Mouse (Mus musculus) liver, adult 2 months (tissue): ENCODE data around the gene Rubcnl. TPM values are rescaled to one million over a fixed set of nuclear protein-coding genes. Genes with fewer than 3 reads are reported as not detected.

Source experiments
- DNase-seq: peaks from one replicate; pipeline ENCODE4 v3.0.0-alpha.2; 2011; ENCODE audit warnings: low read depth, low spot score; ENCODE audit errors: extremely low read depth
- H3K27ac ChIP-seq: fragments of 200-500 bp; replicated peaks from 2 replicates; pipeline ENCODE4 v1.5.1; 2012; ENCODE audit warnings: low read depth, mild to moderate bottlenecking, control low read depth, inconsistent platforms, low read length; ENCODE audit not compliant: insufficient read depth
- H3K27me3 ChIP-seq: fragments of 200-500 bp; 2 replicates; pipeline ENCODE4 v1.6.1; 2012; ENCODE audit warnings: mild to moderate bottlenecking, moderate library complexity, low read length, inconsistent platforms; ENCODE audit not compliant: control insufficient read depth, insufficient read depth
- H3K36me3 ChIP-seq: fragments of 200-500 bp; 2 replicates; pipeline ENCODE4 v1.6.1; 2012; ENCODE audit warnings: low read length, inconsistent platforms; ENCODE audit not compliant: control insufficient read depth, insufficient read depth
- H3K4me1 ChIP-seq: fragments of 200-500 bp; 2 replicates; pipeline ENCODE4 v1.6.1; 2011; ENCODE audit warnings: low read length; ENCODE audit not compliant: control insufficient read depth, insufficient read depth
- H3K4me3 ChIP-seq: fragments of 200-500 bp; 2 replicates; pipeline ENCODE4 v1.5.1; 2011; ENCODE audit warnings: low read depth, mild to moderate bottlenecking, control low read depth, low read length, moderate library complexity; ENCODE audit not compliant: insufficient read depth
- H3K79me2 ChIP-seq: fragments of 200-500 bp; 2 replicates; pipeline ENCODE4 v1.6.1; 2012; ENCODE audit warnings: inconsistent platforms, mild to moderate bottlenecking, low read length, moderate library complexity; ENCODE audit not compliant: control insufficient read depth, insufficient read depth
- H3K9ac ChIP-seq: fragments of 200-500 bp; 2 replicates; pipeline ENCODE4 v1.6.1; 2012; ENCODE audit warnings: low read depth, mild to moderate bottlenecking, control low read depth, inconsistent platforms, low read length
- CTCF ChIP-seq: fragments of 200-500 bp; IDR thresholded peaks from 2 replicates; pipeline ENCODE4 v1.5.1; 2011; ENCODE audit warnings: low read depth, low read length, control low read depth
- POLR2A ChIP-seq: fragments of 200-500 bp; IDR thresholded peaks from 2 replicates; pipeline ENCODE4 v1.6.1; 2011; ENCODE audit warnings: low read length, control low read depth; ENCODE audit not compliant: insufficient read depth; ENCODE audit errors: extremely low read depth
- WGBS: fragments of 180-500 bp; shearing (Covaris S2); methylation state at CpG from one replicate; pipeline ENCODE4 v1.1.7; 2018; 5-methylcytosine and 5-hydroxymethylcytosine counted together
- polyA plus RNA-seq: library from polyadenylated mRNA; depleted of rRNA; stranded (reverse); fragments of >200 nt; gene quantifications from 2 replicates; pipeline ENCODE4 v1.2.3, GENCODE M21; 2012; rRNA removed
- total RNA-seq: library from RNA; depleted of rRNA; stranded (reverse); fragments of >200 nt; gene quantifications from 2 replicates; pipeline ENCODE4 v1.2.3, GENCODE M21; 2014; rRNA removed

Gene Rubcnl
- total and polyA plus RNA-seq, 2 experiments, result 0.21 to 1.1 TPM

GRCm38 (mm10) chr14:75065211-75065610 is 49.4 kb downstream of the Rubcnl start:
- no peak overlapping the region for H3K9ac ChIP-seq
- TF ChIP-seq POLR2A, result no peak
- no peak for TF ChIP-seq CTCF
- no peak for DNase-seq
- H3K4me1 ChIP-seq, result no peaks in the 10 kb centered on the region
- no peak overlapping the region for H3K4me3 ChIP-seq
- no peaks in the 10 kb centered on the region for H3K36me3 ChIP-seq
- no peaks in the 10 kb centered on the region for H3K27me3 ChIP-seq
- no peak overlapping the region for H3K27ac ChIP-seq
- no peaks in the 10 kb centered on the region for H3K79me2 ChIP-seq
- WGBS, result 87% methylated on average over 5 of the region's 5 CpGs

GRCm38 (mm10) chr14:75068430-75069112 is 52.7 kb downstream of the Rubcnl start:
- Histone ChIP-seq H3K36me3 (no peaks in the 10 kb centered on the region), H3K9ac (no peak overlapping the region), H3K4me1 (no peaks in the 10 kb centered on the region), H3K27me3 (no peaks in the 10 kb centered on the region), H3K27ac (no peak overlapping the region), H3K4me3 (peak overlapping the region; percentile 15; the same call in 1 of the 2 replicates), H3K79me2 (no peaks in the 10 kb centered on the region)
- TF ChIP-seq CTCF (no peak), POLR2A (no peak)
- no peak for DNase-seq
- WGBS, result 80% methylated on average over 19 of the region's 19 CpGs

GRCm38 (mm10) chr14:75069356-75069979 is 53.6 kb downstream of the Rubcnl start:
- no peak for TF ChIP-seq CTCF
- TF ChIP-seq POLR2A, result no peak
- no peak overlapping the region for H3K9ac ChIP-seq
- H3K27ac ChIP-seq, result no peak overlapping the region
- H3K79me2 ChIP-seq, result no peaks in the 10 kb centered on the region
- no peaks in the 10 kb centered on the region for H3K4me1 ChIP-seq
- WGBS, result 61% methylated on average over 7 of the region's 7 CpGs
- no peaks in the 10 kb centered on the region for H3K36me3 ChIP-seq
- no peak for DNase-seq
- H3K4me3 ChIP-seq, result no peak overlapping the region
- no peaks in the 10 kb centered on the region for H3K27me3 ChIP-seq

GRCm38 (mm10) chr14:75071091-75071490 is 55.3 kb downstream of the Rubcnl start:
- H3K4me3 ChIP-seq, result no peak overlapping the region
- WGBS, result 85% methylated on average over 15 of the region's 15 CpGs
- no peaks in the 10 kb centered on the region for H3K4me1 ChIP-seq
- no peaks in the 10 kb centered on the region for H3K36me3 ChIP-seq
- no peaks in the 10 kb centered on the region for H3K79me2 ChIP-seq
- TF ChIP-seq CTCF (no peak), POLR2A (no peak)
- H3K27me3 ChIP-seq, result no peaks in the 10 kb centered on the region
- no peak overlapping the region for H3K27ac ChIP-seq
- DNase-seq, result no peak
- H3K9ac ChIP-seq, result no peak overlapping the region

GRCm38 (mm10) chr14:75075299-75076180 is 59.7 kb downstream of the Rubcnl start:
- Histone ChIP-seq H3K79me2 (no peaks in the 10 kb centered on the region), H3K4me1 (no peaks in the 10 kb centered on the region), H3K27me3 (no peaks in the 10 kb centered on the region), H3K27ac (no peak overlapping the region), H3K36me3 (no peaks in the 10 kb centered on the region), H3K4me3 (no peak overlapping the region), H3K9ac (no peak overlapping the region)
- WGBS, result 80% methylated on average over 10 of the region's 10 CpGs
- DNase-seq, result no peak
- TF ChIP-seq CTCF (no peak), POLR2A (no peak)

GRCm38 (mm10) chr14:75077946-75078345 is 62.1 kb downstream of the Rubcnl start:
- Histone ChIP-seq H3K4me3 (no peak overlapping the region), H3K36me3 (no peaks in the 10 kb centered on the region), H3K4me1 (no peaks in the 10 kb centered on the region), H3K27me3 (no peaks in the 10 kb centered on the region), H3K79me2 (no peaks in the 10 kb centered on the region), H3K9ac (no peak overlapping the region), H3K27ac (no peak overlapping the region)
- TF ChIP-seq POLR2A (no peak), CTCF (no peak)
- no peak for DNase-seq
- 80% methylated on average over 6 of the region's 6 CpGs for WGBS

Other genes starting within 250 kb of the Rubcnl start
- 6.1 and 6.5 TPM in 2 replicates for gene Lrch1, start 68.2 kb upstream of the Rubcnl start, total RNA-seq
- 1.9 and 2.7 TPM in 2 replicates for gene Lrch1, start 68.2 kb upstream of the Rubcnl start, polyA plus RNA-seq
- gene Lrrc63, start 114.9 kb downstream of the Rubcnl start, total RNA-seq, result under 0.01 TPM in 1 of 2 replicates, not detected in the other
- 0.04 TPM in 1 of 2 replicates, not detected in the other for gene Lrrc63, start 114.9 kb downstream of the Rubcnl start, polyA plus RNA-seq
- 55.5 and 71.8 TPM in 2 replicates for gene Lcp1, start 115.1 kb downstream of the Rubcnl start, total RNA-seq
- gene Lcp1, start 115.1 kb downstream of the Rubcnl start, polyA plus RNA-seq, result 15.5 and 19.2 TPM in 2 replicates
- 480 and 574 TPM in 2 replicates for gene Cpb2, start 226.3 kb downstream of the Rubcnl start, total RNA-seq
- gene Cpb2, start 226.3 kb downstream of the Rubcnl start, polyA plus RNA-seq, result 130 and 147 TPM in 2 replicates